Mouse (Mus musculus) megakaryocyte, embryonic 14.5 days (primary cell): ENCODE results near the gene Sdhaf4. TPM values are rescaled to one million over a fixed set of nuclear protein-coding genes. Genes with fewer than 3 reads are reported as not detected.

ENCODE experiments used
- H3K27me3 ChIP-seq: replicated peaks from 2 replicates; pipeline ENCODE3; 2012; ENCODE audit warnings: inconsistent platforms
- H3K36me3 ChIP-seq: replicated peaks from 2 replicates; pipeline ENCODE3; 2012; ENCODE audit warnings: low read length, inconsistent platforms, mixed read lengths
- H3K4me1 ChIP-seq: 2 replicates; pipeline ENCODE4 v1.6.1; 2012; ENCODE audit warnings: inconsistent platforms
- H3K4me3 ChIP-seq: replicated peaks from 2 replicates; pipeline ENCODE3; 2012; ENCODE audit warnings: moderate library complexity, mild to moderate bottlenecking, inconsistent platforms
- H3K9me3 ChIP-seq: 2 replicates; pipeline ENCODE4 v1.6.1; 2012; ENCODE audit warnings: inconsistent platforms
- FLI1 ChIP-seq: IDR thresholded peaks from 2 replicates; pipeline ENCODE4 v1.6.1; 2012; ENCODE audit warnings: low read length, inconsistent platforms, mixed read lengths
- GATA1 ChIP-seq: IDR thresholded peaks from 3 replicates; pipeline ENCODE4 v1.6.1; 2012; ENCODE audit warnings: mixed read lengths, low read length, inconsistent platforms, borderline replicate concordance
- polyA plus RNA-seq: library from polyadenylated mRNA; stranded (reverse); fragments of >175 nt; gene quantifications from 2 replicates; pipeline ENCODE4 v1.2.3, GENCODE M21; 2012; ENCODE audit warnings: low replicate concordance; ENCODE audit not compliant: insufficient read depth

Gene Sdhaf4
- polyA plus RNA-seq, 1 experiment = 1.8 TPM

DNA sequence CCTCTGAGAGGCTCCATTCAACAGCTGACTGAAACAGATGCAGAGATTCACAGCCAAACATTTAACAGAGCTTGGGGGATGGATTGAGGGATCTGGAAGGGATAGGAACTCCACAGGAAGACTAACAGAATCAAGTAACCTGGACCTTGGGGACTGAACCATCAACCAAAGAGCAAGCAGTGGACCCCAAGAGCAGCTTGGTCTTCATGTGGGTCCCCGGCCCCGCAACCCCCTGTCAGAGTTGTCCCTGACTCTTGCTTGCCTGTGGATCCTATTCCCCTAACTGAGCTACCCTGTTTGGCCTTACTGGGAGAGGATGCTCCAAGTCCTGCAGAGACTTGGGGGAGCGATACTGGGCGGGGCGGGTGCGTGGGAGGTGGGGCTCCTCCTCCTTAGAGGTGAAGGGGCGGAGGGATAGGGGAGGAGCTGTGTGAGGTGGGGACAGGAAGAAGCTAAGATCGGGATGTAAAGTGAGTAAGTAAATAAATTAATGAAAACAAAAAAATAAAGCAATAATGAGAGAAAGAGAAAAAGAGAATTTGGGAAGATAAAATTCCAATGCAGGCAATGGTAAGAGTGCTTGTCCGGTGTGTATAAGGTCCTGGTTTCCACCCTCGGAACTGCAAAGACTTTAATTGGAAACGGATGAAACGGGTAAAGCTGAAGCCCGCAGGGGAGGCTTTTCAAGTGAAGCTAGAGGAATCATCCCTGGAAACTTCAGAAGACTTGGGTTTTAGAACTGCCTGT, 46.6 kb downstream of the Sdhaf4 start:
- TF ChIP-seq GATA1 (no peak), FLI1 (no peak)
- H3K4me3 ChIP-seq = no peak overlapping the region

DNA sequence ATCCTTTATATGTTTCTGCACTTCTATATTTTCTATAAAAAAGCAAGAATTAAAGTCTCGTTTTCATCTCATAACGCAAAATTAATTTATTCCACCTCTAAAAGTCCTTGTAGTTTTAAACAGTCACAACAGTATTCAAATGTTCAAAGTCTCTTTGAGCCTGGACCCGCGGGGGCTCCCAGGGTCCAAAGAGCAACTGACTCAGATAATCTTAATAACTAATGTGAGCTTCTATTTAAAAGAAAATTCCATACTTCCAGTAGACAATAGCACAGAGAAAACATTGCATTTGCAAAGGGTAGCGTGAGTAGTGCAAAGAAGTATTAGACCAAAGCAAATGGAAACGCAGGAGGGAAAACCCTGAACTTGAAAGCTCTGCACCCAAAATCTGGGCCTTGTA, 47.4 kb downstream of the Sdhaf4 start:
- TF ChIP-seq GATA1 = no peak
- no peak for TF ChIP-seq FLI1
- H3K9me3 ChIP-seq = 0 out of 2 replicates have a peak, but pooled peaks cover 11% of the 10 kb centered on the region
- H3K36me3 ChIP-seq = no peaks in the 10 kb centered on the region
- peaks cover 9% of the 10 kb centered on the region for H3K27me3 ChIP-seq
- no peak overlapping the region for H3K4me3 ChIP-seq
- peaks cover 16% of the 10 kb centered on the region; the same call in 1 of the 2 replicates for H3K4me1 ChIP-seq

More for the DNA sequence above, 46.6 kb downstream of the Sdhaf4 start:
- Histone ChIP-seq H3K27me3 (peaks cover 9% of the 10 kb centered on the region), H3K36me3 (no peaks in the 10 kb centered on the region), H3K4me1 (peaks cover 16% of the 10 kb centered on the region; the same call in 1 of the 2 replicates), H3K9me3 (0 out of 2 replicates have a peak, but pooled peaks cover 8% of the 10 kb centered on the region)

DNA sequence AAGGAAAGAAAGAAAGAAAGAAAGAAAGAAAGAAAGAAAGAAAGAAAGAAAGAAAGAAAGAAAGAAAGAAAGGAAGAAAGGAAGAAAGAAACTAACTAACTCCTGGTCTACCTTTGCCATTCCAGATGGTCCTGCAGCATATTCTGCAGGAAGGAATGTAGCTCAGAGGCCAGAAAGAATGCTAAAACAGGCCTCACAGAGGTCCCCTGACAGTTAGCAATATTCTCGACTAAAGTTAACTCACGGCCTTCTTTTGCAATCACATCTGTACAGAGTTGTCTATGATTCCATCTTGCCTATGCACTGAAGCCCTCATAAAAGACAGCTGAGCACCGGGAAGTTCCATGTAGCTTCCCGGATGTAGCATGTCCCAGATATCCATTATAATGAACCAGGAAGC, 49.9 kb downstream of the Sdhaf4 start:
- Histone ChIP-seq H3K4me3 (no peak overlapping the region), H3K4me1 (0 out of 2 replicates have a peak, but pooled peaks cover 4% of the 10 kb centered on the region), H3K27me3 (peaks cover 9% of the 10 kb centered on the region), H3K36me3 (no peaks in the 10 kb centered on the region), H3K9me3 (0 out of 2 replicates have a peak, but pooled peaks cover 11% of the 10 kb centered on the region)
- no peak for TF ChIP-seq FLI1

DNA sequence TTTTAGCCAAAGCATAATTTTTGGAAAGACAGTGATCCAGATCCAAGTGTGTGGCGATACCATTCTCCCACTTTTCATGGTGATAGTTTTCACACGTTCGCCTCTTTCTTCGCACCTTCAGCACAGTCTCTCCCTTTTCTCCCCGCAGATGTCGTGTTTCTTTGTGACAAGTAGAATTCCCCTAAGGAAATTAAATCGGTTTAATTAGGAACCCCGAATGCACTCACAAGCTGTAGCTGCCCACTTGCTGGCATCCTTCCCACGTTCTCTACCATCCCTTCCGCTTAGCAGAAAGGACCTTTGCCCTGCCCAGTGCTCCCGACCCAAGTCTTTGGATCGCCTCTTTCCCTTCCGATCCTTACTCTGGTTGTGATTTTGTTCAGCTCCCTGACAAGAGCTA, 51.5 kb downstream of the Sdhaf4 start:
- no peaks in the 10 kb centered on the region for H3K36me3 ChIP-seq
- TF ChIP-seq FLI1 (no peak), GATA1 (no peak)
- H3K4me1 ChIP-seq = no peaks in the 10 kb centered on the region
- H3K27me3 ChIP-seq = peaks cover 4% of the 10 kb centered on the region
- H3K9me3 ChIP-seq = peaks cover 21% of the 10 kb centered on the region
- no peak overlapping the region for H3K4me3 ChIP-seq

DNA sequence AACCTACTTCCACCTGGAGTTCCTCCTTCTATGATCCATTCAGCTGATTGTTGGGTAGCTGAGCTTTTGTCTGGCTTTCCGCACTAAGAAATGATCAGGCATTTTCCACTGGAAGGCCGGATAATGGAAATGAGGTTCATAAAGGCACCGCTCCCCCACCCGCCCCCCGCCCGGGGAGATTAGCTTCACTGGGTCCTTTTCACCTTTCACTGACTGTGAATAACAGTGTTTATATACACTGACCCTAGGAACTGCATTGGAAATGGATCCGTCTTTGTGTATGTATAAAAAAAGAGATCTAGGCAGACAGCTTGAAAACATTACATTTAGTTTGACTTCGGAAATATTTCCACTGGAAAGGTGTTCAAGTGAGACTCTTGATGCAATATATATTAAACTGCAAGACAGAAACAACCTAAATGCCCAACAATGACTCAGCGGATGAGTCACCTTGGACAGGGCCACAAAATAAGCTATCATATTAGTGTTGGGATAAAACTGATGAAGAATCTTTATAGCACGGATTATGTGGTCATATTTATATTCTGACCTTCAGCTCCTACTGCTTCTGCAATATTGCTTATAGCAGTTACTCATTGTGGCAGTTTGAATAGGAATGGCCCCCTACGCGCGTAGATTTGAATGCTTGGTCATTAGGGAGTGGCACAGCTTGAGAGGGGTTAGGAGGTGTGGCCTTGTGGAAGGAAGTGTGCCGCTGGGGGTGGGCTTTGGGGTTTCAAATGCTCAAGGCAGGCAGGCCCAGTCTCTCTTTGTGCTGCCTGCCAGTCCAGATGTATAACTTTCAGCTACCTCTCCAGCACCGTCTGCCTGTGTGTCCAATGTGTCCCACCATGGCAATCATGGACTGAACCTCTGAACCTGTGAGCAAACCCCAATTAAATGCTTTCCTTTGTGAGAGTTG, 56.4 kb downstream of the Sdhaf4 start:
- Histone ChIP-seq H3K4me1 (no peaks in the 10 kb centered on the region), H3K36me3 (no peaks in the 10 kb centered on the region), H3K27me3 (no peaks in the 10 kb centered on the region), H3K4me3 (no peak overlapping the region), H3K9me3 (peaks cover 15% of the 10 kb centered on the region)
- TF ChIP-seq GATA1 = no peak
- TF ChIP-seq FLI1 = no peak

DNA sequence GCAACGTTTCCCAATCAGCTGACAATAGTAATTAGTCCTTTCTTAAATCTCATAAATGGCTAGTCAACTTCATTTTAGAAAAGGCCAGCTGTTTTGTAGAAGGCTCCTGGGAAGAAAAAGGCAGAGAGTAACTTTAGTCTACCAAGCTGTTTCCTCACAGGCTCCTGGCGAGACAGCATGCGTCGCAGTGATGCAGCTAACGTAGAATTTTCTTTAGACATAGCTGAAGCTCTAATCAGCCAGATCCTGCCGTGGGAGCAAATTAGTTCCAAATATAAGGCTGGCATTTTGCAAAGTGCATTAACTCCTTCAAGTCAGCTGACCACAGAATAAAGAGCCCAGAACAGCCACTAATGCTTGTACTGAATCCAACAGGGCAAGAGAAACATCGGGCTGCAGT, 57.2 kb downstream of the Sdhaf4 start:
- Histone ChIP-seq H3K4me3 (no peak overlapping the region), H3K36me3 (no peaks in the 10 kb centered on the region), H3K4me1 (no peaks in the 10 kb centered on the region), H3K27me3 (no peaks in the 10 kb centered on the region), H3K9me3 (peaks cover 10% of the 10 kb centered on the region)
- TF ChIP-seq FLI1 (no peak), GATA1 (no peak)

Other genes with a start within 250 kb of the Sdhaf4 start
- gene B3gat2, start 243.9 kb downstream of the Sdhaf4 start, polyA plus RNA-seq = 0.01 TPM in 1 of 2 replicates, not detected in the other
- gene Smap1, start 83.3 kb downstream of the Sdhaf4 start, polyA plus RNA-seq = 31.9 and 51.5 TPM in 2 replicates
- gene Fam135a, start 94.7 kb upstream of the Sdhaf4 start, polyA plus RNA-seq = 0.60 TPM in 1 of 2 replicates, not detected in the other
- not detected in 2 replicates for gene Col9a1, start 172.0 kb upstream of the Sdhaf4 start, polyA plus RNA-seq